Mouse (Mus musculus) liver, embryonic 16.5 days (tissue): ENCODE measurements around the gene Alg12. TPM values are rescaled to one million over a fixed set of nuclear protein-coding genes. Genes with fewer than 3 reads are reported as not detected.
"Not testable (repeated sequence)": the region's sequence is repeated elsewhere in the genome, so short reads cannot be mapped to it uniquely, and the experiment has no call there.

Source experiments
- ATAC-seq: fragments of 200-750 bp; cut with Nextera tagmentation; 2 replicates; pipeline ENCODE4 v1.8.0; 2017; ENCODE audit warnings: low read depth, mild to moderate bottlenecking, moderate number of reproducible peaks, moderate library complexity
- H3K27ac ChIP-seq: fragments of 300-500 bp; sonication (generic); 2 replicates; pipeline ENCODE4 v1.5.1; 2014; ENCODE audit warnings: mild to moderate bottlenecking, low read length
- H3K27me3 ChIP-seq: fragments of 300-500 bp; sonication (generic); 2 replicates; pipeline ENCODE4 v1.6.1; 2014; ENCODE audit warnings: low read depth, low read length, mixed read lengths; ENCODE audit not compliant: control insufficient read depth, insufficient read depth
- H3K36me3 ChIP-seq: fragments of 300-500 bp; sonication (generic); 2 replicates; pipeline ENCODE4 v1.6.1; 2014; ENCODE audit warnings: mild to moderate bottlenecking; ENCODE audit not compliant: control insufficient read depth, insufficient read depth
- H3K4me1 ChIP-seq: fragments of 300-500 bp; sonication (generic); 2 replicates; pipeline ENCODE4 v1.6.1; 2014; ENCODE audit warnings: low read depth, low read length, mixed read lengths; ENCODE audit not compliant: control insufficient read depth
- H3K4me2 ChIP-seq: fragments of 300-500 bp; sonication (generic); 2 replicates; pipeline ENCODE4 v1.6.1; 2014; ENCODE audit warnings: low read depth, low read length, mixed read lengths
- H3K4me3 ChIP-seq: fragments of 300-500 bp; sonication (generic); 2 replicates; pipeline ENCODE4 v1.5.1; 2014; ENCODE audit warnings: low read depth, mild to moderate bottlenecking, low read length
- H3K9ac ChIP-seq: fragments of 300-500 bp; sonication (generic); 2 replicates; pipeline ENCODE4 v1.6.1; 2014; ENCODE audit warnings: low read depth, low read length
- H3K9me3 ChIP-seq: fragments of 300-500 bp; sonication (generic); replicated peaks from 2 replicates; pipeline ENCODE4 v1.6.1; 2016; ENCODE audit warnings: low read length; ENCODE audit not compliant: control insufficient read depth
- WGBS: fragments of 180-500 bp; shearing (Covaris S2); extraction: QIAGEN DNeasy Blood & Tissue Kit; methylation state at CpG from one replicate; pipeline ENCODE4 v1.1.7; 2014; ENCODE audit not compliant: insufficient replicate concordance; 5-methylcytosine and 5-hydroxymethylcytosine counted together
- polyA plus RNA-seq: library from polyadenylated mRNA; unstranded; fragments of >200 nt; fragmentation: Nextera tagmentation; extraction: Ambion mirVana; gene quantifications from 2 replicates; pipeline ENCODE4 v1.2.1, GENCODE M21; 2015

The Alg12 gene
- polyA plus RNA-seq, 1 experiment from 2014 or later = 6.0 TPM

- H3K27me3 ChIP-seq, H3K4me2 ChIP-seq, H3K36me3 ChIP-seq, H3K9ac ChIP-seq, H3K4me1 ChIP-seq, H3K27ac ChIP-seq, ATAC-seq, H3K9me3 ChIP-seq, H3K4me3 ChIP-seq: not testable (repeated sequence)
- 83% methylated on average over 4 of the region's 5 CpGs for WGBS
Measured at GRCm38 (mm10) chr15:88794729-88795128, 24.4 kb downstream of the Alg12 start.

- Histone ChIP-seq H3K27me3 (no peaks in the 10 kb centered on the region), H3K4me1 (no peaks in the 10 kb centered on the region), H3K4me3 (no peak overlapping the region), H3K9ac (no peak overlapping the region), H3K36me3 (no peaks in the 10 kb centered on the region), H3K27ac (no peak overlapping the region), H3K4me2 (no peak overlapping the region), H3K9me3 (no peaks in the 10 kb centered on the region)
- ATAC-seq = no peak
- 60% methylated on average over 4 of the region's 4 CpGs for WGBS
Measured at GRCm38 (mm10) chr15:88792140-88792850, 26.8 kb downstream of the Alg12 start.

GRCm38 (mm10) chr15:88774630-88775029 is 44.5 kb downstream of the Alg12 start:
- not testable (repeated sequence) for H3K9ac ChIP-seq, H3K36me3 ChIP-seq, H3K27ac ChIP-seq, H3K4me1 ChIP-seq, H3K4me3 ChIP-seq, H3K4me2 ChIP-seq, ATAC-seq, H3K27me3 ChIP-seq, H3K9me3 ChIP-seq
- 80% methylated on average over 5 of the region's 5 CpGs for WGBS

- no peaks in the 10 kb centered on the region for H3K27me3 ChIP-seq
- H3K9ac ChIP-seq = no peak overlapping the region
- H3K4me3 ChIP-seq = no peak overlapping the region
- peaks cover 9% of the 10 kb centered on the region for H3K36me3 ChIP-seq
- ATAC-seq = peak; percentile 64
- H3K27ac ChIP-seq = peak overlapping the region; percentile 69
- H3K9me3 ChIP-seq = no peaks in the 10 kb centered on the region
- H3K4me1 ChIP-seq = peaks cover 2% of the 10 kb centered on the region; the same call in 1 of the 2 replicates
- 68% methylated on average over 1 of the region's 1 CpGs for WGBS
- no peak overlapping the region for H3K4me2 ChIP-seq
Measured at GRCm38 (mm10) chr15:88768537-88768936, 50.6 kb downstream of the Alg12 start.

- WGBS = 90% methylated on average over 2 of the region's 2 CpGs
- not testable (repeated sequence) for H3K9ac ChIP-seq, H3K27ac ChIP-seq, ATAC-seq, H3K9me3 ChIP-seq, H3K27me3 ChIP-seq, H3K4me3 ChIP-seq, H3K4me2 ChIP-seq, H3K36me3 ChIP-seq
- H3K4me1 ChIP-seq = peaks cover 16% of the 10 kb centered on the region
Measured at GRCm38 (mm10) chr15:88766139-88766538, 53.0 kb downstream of the Alg12 start.

- Histone ChIP-seq H3K27me3 (no peaks in the 10 kb centered on the region), H3K27ac (peak overlapping the region; percentile 80), H3K9me3 (no peaks in the 10 kb centered on the region), H3K9ac (no peak overlapping the region), H3K36me3 (peaks cover 9% of the 10 kb centered on the region; the same call in 1 of the 2 replicates), H3K4me3 (no peak overlapping the region), H3K4me1 (peaks cover 17% of the 10 kb centered on the region), H3K4me2 (peak overlapping the region; percentile 21; the same call in 1 of the 2 replicates)
- 50% methylated on average over 4 of the region's 4 CpGs for WGBS
- ATAC-seq = peak; percentile 99
Measured at GRCm38 (mm10) chr15:88761551-88761950, 57.6 kb downstream of the Alg12 start.

- WGBS = 61% methylated on average over 3 of the region's 3 CpGs
- ATAC-seq = no peak
- H3K36me3 ChIP-seq = peaks cover 15% of the 10 kb centered on the region; the same call in 1 of the 2 replicates
- no peaks in the 10 kb centered on the region for H3K9me3 ChIP-seq
- H3K4me1 ChIP-seq = peaks cover 27% of the 10 kb centered on the region
- no peaks in the 10 kb centered on the region for H3K27me3 ChIP-seq
- peak overlapping the region; percentile 26 for H3K27ac ChIP-seq
- H3K4me2 ChIP-seq = no peak overlapping the region
- no peak overlapping the region for H3K9ac ChIP-seq
- no peak overlapping the region for H3K4me3 ChIP-seq
Measured at GRCm38 (mm10) chr15:88758061-88758460, 61.1 kb downstream of the Alg12 start.

- H3K9ac ChIP-seq = no peak overlapping the region
- no peaks in the 10 kb centered on the region for H3K9me3 ChIP-seq
- WGBS = 97% methylated on average over 18 of the region's 18 CpGs
- peaks cover 13% of the 10 kb centered on the region for H3K4me1 ChIP-seq
- no peak overlapping the region for H3K27ac ChIP-seq
- peaks cover 11% of the 10 kb centered on the region; the same call in 1 of the 2 replicates for H3K36me3 ChIP-seq
- H3K4me2 ChIP-seq = no peak overlapping the region
- no peak for ATAC-seq
- no peak overlapping the region for H3K4me3 ChIP-seq
- H3K27me3 ChIP-seq = no peaks in the 10 kb centered on the region
Measured at GRCm38 (mm10) chr15:88755761-88756160, 63.4 kb downstream of the Alg12 start.
